Mouse (Mus musculus) cerebellum, adult 9-11 months (tissue): Measurements from ENCODE around the gene Gm13290.
"Not testable (repeated sequence)": the region's sequence is repeated elsewhere in the genome, so short reads cannot be mapped to it uniquely, and the experiment has no call there.

ENCODE experiments used
- DNase-seq: peaks from one replicate; pipeline ENCODE4 v3.0.0; 2022

Gm13290 gene

DNA sequence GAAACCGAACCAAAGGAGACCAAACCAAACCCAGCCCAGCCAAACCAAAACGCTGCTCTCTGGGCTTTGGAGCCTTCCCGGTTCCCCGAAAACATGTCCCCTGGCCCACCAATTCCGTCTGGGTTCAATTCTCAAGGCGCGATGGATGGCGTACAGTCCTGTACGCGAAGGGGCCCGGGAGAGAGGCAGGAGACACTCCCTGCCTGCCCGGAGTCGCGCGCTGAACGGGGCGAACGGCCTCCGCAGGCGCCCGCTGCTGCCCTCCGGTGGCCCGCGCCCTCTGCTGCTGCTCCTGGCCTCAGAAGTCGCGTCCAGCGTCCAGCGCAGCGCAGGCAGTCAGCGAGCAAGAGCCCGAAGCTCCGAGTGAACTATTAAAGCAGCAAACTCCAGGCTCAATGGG is at the start of gene Gm13290:
TSS of gene Gm13290 (plus strand) at position 301 of the 400 bp plus-strand sequence.
- not testable (repeated sequence) for DNase-seq

GRCm38 (mm10) chr4:88726727-88727126 is 46.9 kb upstream of the Gm13290 start:
- DNase-seq, result no peak

- DNase-seq, result no peak
Measured at GRCm38 (mm10) chr4:88727324-88727723, 46.3 kb upstream of the Gm13290 start.

DNA sequence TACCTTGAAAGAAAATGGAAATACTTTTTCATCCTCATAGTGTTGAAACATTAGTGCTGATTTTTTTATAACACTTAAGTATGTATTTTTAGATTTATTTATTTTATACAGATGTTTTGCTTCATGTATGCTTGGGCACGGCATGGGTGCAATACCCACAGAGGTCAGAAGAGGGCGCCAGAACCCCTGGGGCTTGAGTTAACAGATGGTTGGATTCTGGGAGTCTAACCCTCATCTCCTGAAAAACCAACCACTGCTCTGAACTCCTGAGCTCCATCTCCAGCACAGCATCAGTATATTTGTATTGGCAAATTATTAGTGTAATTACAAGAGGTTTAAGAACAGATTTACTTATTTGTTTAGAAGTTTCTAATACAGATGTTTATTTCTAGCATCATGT is 35.2 kb upstream of the Gm13290 start:
- peak; percentile 25 for DNase-seq

- no peak for DNase-seq
Measured at GRCm38 (mm10) chr4:88739036-88739435, 34.6 kb upstream of the Gm13290 start.

GRCm38 (mm10) chr4:88741426-88741825 is 32.2 kb upstream of the Gm13290 start:
- no peak for DNase-seq

DNA sequence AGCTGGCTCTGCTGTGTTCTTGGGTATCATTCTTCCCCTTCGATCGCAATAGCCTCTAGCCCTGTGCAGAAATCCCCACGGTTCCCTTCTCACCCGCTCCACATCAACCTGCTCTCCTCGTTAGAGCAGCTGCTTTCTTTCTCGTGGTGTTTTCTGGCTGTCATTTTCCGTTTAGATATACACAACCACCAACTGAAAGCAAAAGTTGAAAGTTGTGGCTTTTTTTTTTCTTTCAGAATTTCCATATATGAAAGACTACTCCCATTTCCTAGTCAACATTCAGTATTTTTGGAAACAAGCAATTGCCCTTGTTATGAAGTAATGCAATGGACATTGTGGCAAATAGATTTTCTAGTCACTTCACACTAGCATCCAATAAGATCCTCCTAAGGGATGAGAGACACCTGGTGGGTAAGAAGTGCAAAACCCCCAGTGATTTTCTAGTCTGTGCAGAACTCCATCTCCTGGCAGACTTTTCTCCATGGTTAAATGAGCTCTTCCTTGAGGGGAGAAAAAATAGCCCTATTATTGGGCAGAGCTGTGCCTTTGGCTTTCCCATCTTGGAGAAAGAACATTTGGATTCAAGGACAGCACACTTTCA is 30.8 kb upstream of the Gm13290 start:
- no peak for DNase-seq

- DNase-seq, result no peak
Measured at GRCm38 (mm10) chr4:88744207-88744606, 29.4 kb upstream of the Gm13290 start.

DNA sequence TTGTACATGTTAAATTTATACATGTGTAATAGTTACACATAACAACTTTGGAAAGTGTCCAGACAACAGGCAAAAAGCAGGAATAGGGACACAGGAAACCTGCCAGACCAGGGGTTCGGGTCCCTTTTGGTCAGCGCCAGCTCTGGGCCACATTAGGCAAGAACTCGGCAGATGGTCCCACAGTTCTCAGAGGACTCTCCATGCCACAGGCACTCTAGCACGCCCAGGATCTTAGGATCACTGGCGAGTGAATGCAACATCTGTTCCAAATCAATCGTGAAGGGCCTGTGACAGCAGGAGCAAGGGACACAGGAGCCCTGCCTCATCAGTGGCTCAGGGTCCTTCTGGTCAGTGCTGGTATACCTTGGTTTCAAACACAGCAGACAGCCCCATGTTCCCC is 23.7 kb upstream of the Gm13290 start:
- DNase-seq, result no peak

- DNase-seq, result peak; percentile 92
Measured at GRCm38 (mm10) chr4:88754818-88755340, 18.8 kb upstream of the Gm13290 start, which contains the start of gene Gm13271. Gene Gm13271, plus strand, starts transcription at chr4:88754868.

DNA sequence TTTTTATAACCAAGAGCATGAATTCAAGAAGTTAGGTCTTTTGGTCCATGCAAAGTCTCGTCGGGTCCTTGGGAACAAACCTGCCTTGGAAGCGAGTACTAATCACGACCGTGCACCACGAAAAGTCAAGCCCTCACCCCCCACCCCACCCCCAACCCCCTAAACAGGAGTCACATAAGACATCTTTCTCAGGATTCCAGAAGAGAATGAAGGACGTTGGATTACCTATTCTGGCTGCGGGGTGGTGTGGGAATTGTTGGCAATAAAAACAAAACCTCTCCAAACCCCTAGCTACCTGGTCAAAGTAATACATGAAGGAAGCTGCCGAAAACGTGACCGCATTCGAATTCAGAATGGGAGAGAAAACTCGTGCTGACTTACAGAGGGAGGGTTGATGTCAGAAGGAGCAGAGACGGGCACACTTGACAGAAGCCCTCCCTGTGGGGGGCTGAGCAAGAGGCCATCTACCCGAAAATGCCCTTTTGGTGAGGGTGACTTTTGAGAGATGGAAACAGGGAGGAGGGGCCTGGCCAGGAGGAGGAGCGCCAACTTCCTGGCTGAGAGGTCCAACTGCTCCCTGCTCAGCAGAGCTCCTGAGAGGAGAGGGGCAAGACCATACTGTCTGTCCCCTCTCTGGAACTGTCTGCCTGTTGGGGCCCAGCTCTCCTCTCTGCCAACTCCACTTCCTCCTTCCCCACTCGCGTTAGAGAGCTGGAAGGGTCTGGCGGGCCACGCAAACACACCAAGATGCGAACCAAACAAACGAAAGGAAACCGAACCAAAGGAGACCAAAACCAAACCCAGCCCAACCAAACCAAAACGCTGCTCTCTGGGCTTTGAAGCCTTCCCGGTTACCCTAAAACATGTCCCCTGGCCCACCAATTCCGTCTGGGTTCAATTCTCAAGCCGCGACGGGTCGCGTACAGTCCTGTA is 16.8 kb upstream of the Gm13290 start:
- peak; percentile 46 for DNase-seq

DNA sequence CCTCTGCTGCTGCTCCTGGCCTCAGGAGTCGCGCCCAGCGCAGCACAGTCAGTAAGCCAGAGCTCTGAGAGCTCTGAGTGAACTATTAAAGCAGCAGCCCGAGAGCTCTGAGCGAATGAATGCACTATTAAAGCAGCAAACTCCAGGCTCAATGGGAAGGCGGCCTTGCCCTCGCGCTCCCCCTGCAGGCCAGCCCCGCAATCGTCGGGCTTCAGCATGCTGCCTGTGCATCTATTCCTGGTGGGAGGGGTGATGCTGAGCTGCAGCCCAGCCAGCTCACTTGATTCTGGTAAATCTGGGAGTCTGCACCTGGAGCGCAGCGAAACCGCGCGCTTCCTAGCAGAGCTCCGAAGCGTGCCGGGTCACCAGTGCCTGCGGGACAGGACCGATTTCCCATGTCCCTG is 16.0 kb upstream of the Gm13290 start:
- peak; percentile 96 for DNase-seq

- DNase-seq, result peak; percentile 55
Measured at GRCm38 (mm10) chr4:88758751-88759150, 14.9 kb upstream of the Gm13290 start.

DNA sequence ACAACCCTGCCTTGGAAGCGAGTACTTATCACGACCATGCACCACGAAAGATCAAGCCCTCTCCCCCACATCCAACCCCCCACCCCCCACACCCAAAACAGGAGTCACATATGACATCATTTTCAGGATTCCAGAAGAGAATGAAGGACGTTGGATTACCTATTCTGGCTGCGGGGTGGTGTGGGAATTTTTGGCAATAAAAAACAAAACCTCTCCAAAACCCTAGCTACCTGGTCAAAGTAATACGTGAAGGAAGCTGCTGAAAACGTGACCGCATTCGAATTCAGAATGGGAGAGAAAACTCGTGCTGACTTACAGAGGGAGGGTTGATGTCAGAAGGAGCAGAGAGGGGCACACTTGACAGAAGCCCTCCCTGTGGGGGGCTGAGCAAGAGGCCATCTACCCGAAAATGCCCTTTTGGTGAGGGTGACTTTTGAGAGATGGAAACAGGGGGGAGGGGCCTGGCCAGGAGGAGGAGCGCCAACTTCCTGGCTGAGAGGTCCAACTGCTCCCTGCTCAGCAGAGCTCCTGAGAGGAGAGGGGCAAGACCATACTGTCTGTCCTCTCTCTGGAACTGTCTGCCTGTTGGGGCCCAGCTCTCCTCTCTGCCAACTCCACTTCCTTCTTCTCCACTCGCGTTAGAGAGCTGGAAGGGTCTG is 13.9 kb upstream of the Gm13290 start, which contains the start of gene Gm13283:
TSS of gene Gm13283 (plus strand) at position 510 of the 659 bp plus-strand sequence.
- DNase-seq, result peak; percentile 81

DNA sequence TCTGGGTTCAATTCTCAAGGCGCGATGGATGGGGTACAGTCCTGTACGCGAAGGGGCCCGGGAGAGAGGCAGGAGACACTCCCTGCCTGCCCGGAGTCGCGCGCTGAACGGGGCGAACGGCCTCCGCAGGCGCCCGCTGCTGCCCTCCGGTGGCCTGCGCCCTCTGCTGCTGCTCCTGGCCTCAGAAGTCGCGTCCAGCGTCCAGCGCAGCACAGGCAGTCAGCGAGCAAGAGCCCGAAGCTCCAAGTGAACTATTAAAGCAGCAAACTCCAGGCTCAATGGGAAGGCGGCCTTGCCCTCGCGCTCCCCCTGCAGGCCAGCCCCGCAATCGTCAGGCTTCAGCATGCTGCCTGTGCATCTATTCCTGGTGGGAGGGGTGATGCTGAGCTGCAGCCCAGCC is 13.2 kb upstream of the Gm13290 start:
- DNase-seq, result peak; percentile 80

- DNase-seq, result peak; percentile 89
Measured at GRCm38 (mm10) chr4:88761776-88762175, 11.9 kb upstream of the Gm13290 start.

DNA sequence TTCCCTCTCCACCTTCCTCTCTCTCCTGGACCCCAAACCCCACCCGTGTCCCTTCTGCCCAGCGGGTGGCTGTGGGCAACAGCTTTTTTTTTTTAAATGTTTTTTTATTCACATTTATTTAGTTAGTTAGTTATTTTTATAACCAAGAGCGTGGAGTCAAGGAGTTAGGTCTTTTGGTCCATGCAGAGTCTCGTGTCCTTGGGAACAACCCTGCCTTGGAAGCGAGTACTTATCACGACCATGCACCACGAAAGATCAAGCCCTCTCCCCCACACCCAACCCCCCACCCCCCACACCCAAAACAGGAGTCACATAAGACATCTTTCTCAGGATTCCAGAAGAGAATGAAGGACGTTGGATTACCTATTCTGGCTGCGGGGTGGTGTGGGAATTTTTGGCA is 11.3 kb upstream of the Gm13290 start:
- DNase-seq, result peak; percentile 58

DNA sequence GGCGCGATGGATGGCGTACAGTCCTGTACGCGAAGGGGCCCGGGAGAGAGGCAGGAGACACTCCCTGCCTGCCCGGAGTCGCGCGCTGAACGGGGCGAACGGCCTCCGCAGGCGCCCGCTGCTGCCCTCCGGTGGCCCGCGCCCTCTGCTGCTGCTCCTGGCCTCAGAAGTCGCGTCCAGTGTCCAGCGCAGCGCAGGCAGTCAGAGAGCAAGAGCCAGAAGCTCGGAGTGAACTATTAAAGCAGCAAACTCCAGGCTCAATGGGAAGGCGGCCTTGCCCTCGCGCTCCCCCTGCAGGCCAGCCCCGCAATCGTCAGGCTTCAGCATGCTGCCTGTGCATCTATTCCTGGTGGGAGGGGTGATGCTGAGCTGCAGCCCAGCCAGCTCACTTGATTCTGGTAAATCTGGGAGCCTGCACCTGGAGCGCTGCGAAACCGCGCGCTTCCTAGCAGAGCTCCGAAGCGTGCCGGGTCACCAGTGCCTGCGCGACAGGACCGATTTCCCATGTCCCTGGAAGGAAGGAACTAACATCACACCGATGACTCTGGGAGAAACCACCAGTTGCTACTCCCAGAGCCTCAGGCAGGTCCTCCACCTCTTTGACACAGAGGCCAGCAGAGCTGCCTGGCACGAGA is 10.1 kb upstream of the Gm13290 start:
- DNase-seq, result peak; percentile 68

GRCm38 (mm10) chr4:88776622-88777021 is 3.0 kb downstream of the Gm13290 start, which contains the start of gene Gm13289:
Gene Gm13289, plus strand, starts transcription at chr4:88776922.
- not testable (repeated sequence) for DNase-seq

DNA sequence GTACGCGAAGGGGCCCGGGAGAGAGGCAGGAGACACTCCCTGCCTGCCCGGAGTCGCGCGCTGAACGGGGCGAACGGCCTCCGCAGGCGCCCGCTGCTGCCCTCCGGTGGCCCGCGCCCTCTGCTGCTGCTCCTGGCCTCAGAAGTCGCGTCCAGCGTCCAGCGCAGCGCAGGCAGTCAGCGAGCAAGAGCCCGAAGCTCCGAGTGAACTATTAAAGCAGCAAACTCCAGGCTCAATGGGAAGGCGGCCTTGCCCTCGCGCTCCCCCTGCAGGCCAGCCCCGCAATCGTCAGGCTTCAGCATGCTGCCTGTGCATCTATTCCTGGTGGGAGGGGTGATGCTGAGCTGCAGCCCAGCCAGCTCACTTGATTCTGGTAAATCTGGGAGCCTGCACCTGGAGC is 5.9 kb downstream of the Gm13290 start, which contains the start of gene Gm13272:
TSS of gene Gm13272 (plus strand) at position 301 of the 400 bp plus-strand sequence.
- DNase-seq, result not testable (repeated sequence)

GRCm38 (mm10) chr4:88780320-88780719 is 6.7 kb downstream of the Gm13290 start:
- DNase-seq, result peak; percentile 44

GRCm38 (mm10) chr4:88781831-88782230 is 8.2 kb downstream of the Gm13290 start, which contains the start of gene Ifnz:
Gene Ifnz, plus strand, starts transcription at chr4:88782131.
- DNase-seq, result not testable (repeated sequence)
